Mouse (Mus musculus): Measurements from ENCODE around the gene Adgre5. TPM values are rescaled to one million over a fixed set of nuclear protein-coding genes. Genes with fewer than 3 reads are reported as not detected.

Gene Adgre5
- polyA plus RNA-seq, 1 experiment from 2014 or later: 8.1 TPM

DNA sequence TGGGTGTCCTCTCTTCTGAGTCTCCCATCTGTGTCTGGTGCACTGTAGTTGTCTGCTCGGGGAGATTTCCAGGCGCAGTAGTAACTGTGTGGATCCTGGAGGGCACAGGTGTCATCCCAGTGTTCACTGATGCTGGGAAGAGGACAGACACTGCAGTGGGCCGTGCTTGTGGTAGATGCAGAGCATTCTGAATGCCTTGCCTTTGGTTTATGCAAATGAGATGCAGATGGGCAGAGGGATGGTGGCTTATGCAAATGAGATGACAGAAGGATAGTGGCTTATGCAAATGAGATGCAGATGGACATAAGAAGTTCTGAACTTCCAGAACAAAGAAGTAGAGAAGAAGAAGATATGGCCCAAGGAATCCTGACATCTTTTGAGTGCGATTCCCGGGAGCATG lies 9.2 kb downstream of the Adgre5 start:
- Histone ChIP-seq H3K27ac (ENCODE audit: low read length) (no peak overlapping the region), H3K36me3 (ENCODE audit: control insufficient read depth, insufficient read depth) (no peaks in the 10 kb centered on the region), H3K27me3 (replicated peaks; ENCODE audit: control insufficient read depth, insufficient read depth, low read length) (no peaks in the 10 kb centered on the region), H3K4me2 (ENCODE audit: low read length) (no peak overlapping the region), H3K4me3 (replicated peaks; ENCODE audit: low read length) (no peak overlapping the region), H3K9ac (replicated peaks; ENCODE audit: low read depth, low read length) (no peak overlapping the region), H3K9me3 (ENCODE audit: control insufficient read depth, low read length) (no peaks in the 10 kb centered on the region), H3K4me1 (replicated peaks; ENCODE audit: control insufficient read depth, insufficient read depth, low read length) (no peaks in the 10 kb centered on the region)
- 69% methylated on average over 5 of the region's 5 CpGs for WGBS
- no peak for ATAC-seq

DNA sequence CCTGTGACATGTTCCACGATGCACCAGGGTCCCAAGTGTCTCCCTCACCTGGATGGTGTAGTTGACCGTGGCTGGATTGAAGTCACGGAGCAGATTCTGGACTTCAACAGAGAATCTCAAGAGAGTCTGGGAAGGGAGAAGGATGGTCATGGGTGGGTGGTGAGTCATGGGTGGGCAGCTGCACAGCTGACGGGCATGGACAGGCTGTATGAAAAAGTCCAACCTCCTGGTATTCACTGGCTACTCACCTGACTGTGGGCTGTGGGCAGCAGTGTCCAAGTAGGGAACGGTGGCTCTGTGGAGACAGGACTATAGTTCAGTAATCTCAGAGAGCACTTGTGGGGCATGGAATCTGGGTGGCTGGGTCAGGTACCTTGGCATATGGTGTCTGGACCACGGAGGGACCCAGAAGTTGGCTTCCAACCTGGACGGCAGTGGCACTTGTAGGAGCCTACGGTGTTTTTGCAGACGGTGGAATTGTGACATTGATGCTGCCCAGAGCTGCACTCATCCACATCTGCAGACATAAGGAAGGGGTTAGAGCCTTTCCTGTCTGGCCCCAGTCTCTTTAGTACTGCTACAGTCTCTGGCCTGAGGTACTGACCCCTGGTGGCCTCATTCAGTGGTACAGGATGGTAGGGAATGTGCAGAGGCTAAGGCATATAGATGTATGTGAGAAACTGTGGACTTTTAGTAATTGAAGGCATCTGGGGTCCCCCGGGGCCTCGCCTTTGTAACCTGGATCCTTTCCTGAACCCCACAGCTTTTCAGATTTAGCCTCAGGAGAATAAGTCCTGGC lies 11.9 kb downstream of the Adgre5 start:
- ATAC-seq: no peak
- no peaks in the 10 kb centered on the region for H3K27me3 ChIP-seq (replicated peaks; ENCODE audit: control insufficient read depth, insufficient read depth, low read length)
- no peak overlapping the region for H3K27ac ChIP-seq (ENCODE audit: low read length)
- no peak overlapping the region for H3K4me2 ChIP-seq (ENCODE audit: low read length)
- H3K9me3 ChIP-seq (ENCODE audit: control insufficient read depth, low read length): no peaks in the 10 kb centered on the region
- H3K4me3 ChIP-seq (replicated peaks; ENCODE audit: low read length): no peak overlapping the region
- 82% methylated on average over 11 of the region's 11 CpGs for WGBS
- peaks cover 7% of the 10 kb centered on the region for H3K36me3 ChIP-seq (ENCODE audit: control insufficient read depth, insufficient read depth)
- no peaks in the 10 kb centered on the region for H3K4me1 ChIP-seq (replicated peaks; ENCODE audit: control insufficient read depth, insufficient read depth, low read length)
- H3K9ac ChIP-seq (replicated peaks; ENCODE audit: low read depth, low read length): no peak overlapping the region

DNA sequence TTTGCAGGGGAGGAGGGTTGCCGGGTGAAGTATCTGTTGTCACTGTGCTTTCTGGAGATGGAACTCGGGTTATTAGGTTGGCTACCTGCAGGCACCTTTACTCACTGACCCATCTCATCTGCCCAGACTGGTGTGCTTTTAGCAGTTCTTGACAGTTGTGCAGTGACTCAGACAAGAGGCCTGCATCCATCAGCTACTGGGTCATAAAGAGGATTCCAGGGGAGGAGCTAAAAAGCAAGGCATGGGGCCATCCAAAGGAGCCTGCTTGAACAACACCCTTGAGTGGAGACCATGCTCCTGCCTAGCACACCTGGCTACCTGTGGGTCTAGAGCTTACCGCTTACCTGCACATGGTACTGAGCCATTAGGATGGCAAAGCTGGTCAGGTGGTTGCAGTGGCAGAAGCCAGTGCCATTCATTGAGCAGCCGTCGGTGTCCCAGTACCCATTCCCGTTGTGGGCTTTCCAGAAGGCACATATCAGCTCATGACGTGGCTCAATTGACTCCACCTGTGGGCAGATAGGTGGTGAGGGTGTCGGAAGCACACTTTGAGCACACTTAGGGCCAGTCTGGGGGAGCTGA lies 15.5 kb downstream of the Adgre5 start:
- no peak overlapping the region for H3K4me2 ChIP-seq (ENCODE audit: low read length)
- 94% methylated on average over 8 of the region's 8 CpGs for WGBS
- no peak overlapping the region for H3K9ac ChIP-seq (replicated peaks; ENCODE audit: low read depth, low read length)
- no peak overlapping the region for H3K27ac ChIP-seq (ENCODE audit: low read length)
- H3K4me3 ChIP-seq (replicated peaks; ENCODE audit: low read length): no peak overlapping the region
- H3K4me1 ChIP-seq (replicated peaks; ENCODE audit: control insufficient read depth, insufficient read depth, low read length): no peaks in the 10 kb centered on the region
- ATAC-seq: no peak
- no peaks in the 10 kb centered on the region for H3K9me3 ChIP-seq (ENCODE audit: control insufficient read depth, low read length)
- H3K27me3 ChIP-seq (replicated peaks; ENCODE audit: control insufficient read depth, insufficient read depth, low read length): no peaks in the 10 kb centered on the region
- H3K36me3 ChIP-seq (ENCODE audit: control insufficient read depth, insufficient read depth): peaks cover 33% of the 10 kb centered on the region

DNA sequence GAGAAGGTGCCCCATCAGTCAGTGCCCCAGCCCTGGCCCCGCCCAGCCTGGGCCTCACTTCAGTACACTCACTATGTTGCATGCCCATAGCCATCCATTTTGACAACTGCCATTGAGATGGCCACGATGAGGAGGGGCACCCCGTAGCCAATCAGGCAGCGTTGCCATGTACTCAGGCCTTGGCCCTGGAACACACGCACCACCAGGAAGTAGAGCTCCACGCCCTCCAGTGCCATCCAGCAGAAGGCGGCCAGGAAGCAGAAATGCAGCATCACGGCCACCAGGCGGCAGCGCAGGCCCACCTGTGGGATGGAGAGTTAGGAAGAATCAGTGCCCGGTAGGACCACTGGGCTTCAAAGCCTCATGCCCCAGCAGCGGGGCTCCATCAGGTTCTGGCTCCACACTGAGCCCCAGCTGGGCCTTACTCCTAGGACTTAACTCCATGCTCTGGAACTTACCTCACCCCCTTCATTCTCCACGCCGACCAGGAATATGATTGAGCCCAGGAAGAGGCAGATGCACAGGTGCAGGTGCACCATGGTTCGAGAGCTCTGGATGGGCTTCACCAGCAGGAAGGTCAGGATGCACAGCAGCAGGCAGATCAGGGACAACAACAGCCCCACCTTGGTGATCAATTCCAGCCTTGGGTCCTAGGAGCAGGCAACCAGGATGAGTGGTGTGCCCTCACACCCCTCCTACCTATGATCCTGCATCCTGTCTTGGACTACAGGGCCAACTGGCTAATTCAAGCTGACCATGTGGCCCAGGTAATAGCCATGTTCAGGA lies 16.2 kb downstream of the Adgre5 start:
- 37% methylated on average over 15 of the region's 15 CpGs for WGBS
- Histone ChIP-seq H3K27ac (ENCODE audit: low read length) (no peak overlapping the region), H3K4me1 (replicated peaks; ENCODE audit: control insufficient read depth, insufficient read depth, low read length) (no peaks in the 10 kb centered on the region), H3K27me3 (replicated peaks; ENCODE audit: control insufficient read depth, insufficient read depth, low read length) (no peaks in the 10 kb centered on the region), H3K9me3 (ENCODE audit: control insufficient read depth, low read length) (no peaks in the 10 kb centered on the region), H3K9ac (replicated peaks; ENCODE audit: low read depth, low read length) (no peak overlapping the region), H3K4me2 (ENCODE audit: low read length) (no peak overlapping the region), H3K4me3 (replicated peaks; ENCODE audit: low read length) (no peak overlapping the region), H3K36me3 (ENCODE audit: control insufficient read depth, insufficient read depth) (peaks cover 33% of the 10 kb centered on the region)
- ATAC-seq: peak; percentile 55

DNA sequence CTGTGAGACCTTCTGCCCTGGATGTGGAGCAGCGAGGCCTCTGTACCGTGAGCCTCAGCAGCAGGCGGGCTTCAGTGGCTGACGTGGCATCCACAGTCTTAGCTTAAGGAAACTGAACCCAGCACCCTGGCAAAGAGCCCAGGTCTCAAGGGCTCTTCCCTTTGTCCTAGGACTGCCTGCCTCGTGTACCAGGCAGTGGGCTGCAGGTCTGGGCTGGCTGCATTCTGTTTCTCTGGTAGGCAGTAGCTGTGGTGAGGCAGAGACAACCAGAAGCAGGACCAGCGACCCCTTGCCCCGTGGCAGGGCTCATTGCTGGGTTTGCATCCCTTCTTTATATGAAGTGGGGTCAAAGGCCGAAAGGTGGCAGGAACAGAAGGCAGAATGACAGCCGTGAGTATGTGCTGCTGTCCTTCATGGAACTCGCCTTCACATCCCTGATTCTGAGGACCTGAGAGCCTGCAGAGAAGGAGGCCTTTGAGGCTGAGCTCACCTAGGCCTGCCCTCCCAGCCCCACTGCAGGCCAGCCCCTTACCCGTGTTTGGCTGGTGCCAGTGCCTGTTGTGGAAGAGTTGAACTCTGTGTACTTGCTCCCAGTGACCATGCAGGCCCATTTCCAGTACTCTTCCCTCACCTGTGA lies 17.6 kb downstream of the Adgre5 start:
- Histone ChIP-seq H3K27me3 (replicated peaks; ENCODE audit: control insufficient read depth, insufficient read depth, low read length) (no peaks in the 10 kb centered on the region), H3K27ac (ENCODE audit: low read length) (no peak overlapping the region), H3K9ac (replicated peaks; ENCODE audit: low read depth, low read length) (no peak overlapping the region), H3K4me2 (ENCODE audit: low read length) (no peak overlapping the region), H3K4me3 (replicated peaks; ENCODE audit: low read length) (no peak overlapping the region), H3K36me3 (ENCODE audit: control insufficient read depth, insufficient read depth) (peaks cover 37% of the 10 kb centered on the region), H3K4me1 (replicated peaks; ENCODE audit: control insufficient read depth, insufficient read depth, low read length) (no peaks in the 10 kb centered on the region), H3K9me3 (ENCODE audit: control insufficient read depth, low read length) (no peaks in the 10 kb centered on the region)
- ATAC-seq: no peak
- 81% methylated on average over 11 of the region's 11 CpGs for WGBS

DNA sequence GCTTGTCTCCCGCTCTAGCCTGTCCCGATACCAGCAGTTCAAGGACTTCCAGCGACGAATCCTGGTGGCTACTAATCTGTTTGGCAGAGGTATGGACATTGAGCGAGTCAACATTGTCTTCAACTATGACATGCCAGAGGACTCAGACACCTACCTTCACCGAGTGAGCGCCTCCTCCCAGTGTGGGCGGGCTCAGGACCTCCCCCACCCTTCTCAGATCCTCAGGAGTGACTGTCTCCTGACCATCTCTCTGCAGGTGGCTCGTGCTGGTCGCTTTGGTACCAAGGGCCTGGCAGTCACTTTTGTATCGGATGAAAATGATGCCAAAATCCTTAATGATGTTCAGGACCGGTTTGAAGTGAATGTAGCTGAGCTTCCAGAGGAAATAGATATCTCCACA lies 18.5 kb downstream of the Adgre5 start:
- Histone ChIP-seq H3K36me3 (ENCODE audit: control insufficient read depth, insufficient read depth) (peaks cover 37% of the 10 kb centered on the region), H3K27me3 (replicated peaks; ENCODE audit: control insufficient read depth, insufficient read depth, low read length) (no peaks in the 10 kb centered on the region), H3K4me3 (replicated peaks; ENCODE audit: low read length) (no peak overlapping the region), H3K27ac (ENCODE audit: low read length) (no peak overlapping the region), H3K4me1 (replicated peaks; ENCODE audit: control insufficient read depth, insufficient read depth, low read length) (no peaks in the 10 kb centered on the region), H3K9me3 (ENCODE audit: control insufficient read depth, low read length) (no peaks in the 10 kb centered on the region), H3K4me2 (ENCODE audit: low read length) (no peak overlapping the region), H3K9ac (replicated peaks; ENCODE audit: low read depth, low read length) (no peak overlapping the region)
- no peak for ATAC-seq
- WGBS: 87% methylated on average over 12 of the region's 12 CpGs

DNA sequence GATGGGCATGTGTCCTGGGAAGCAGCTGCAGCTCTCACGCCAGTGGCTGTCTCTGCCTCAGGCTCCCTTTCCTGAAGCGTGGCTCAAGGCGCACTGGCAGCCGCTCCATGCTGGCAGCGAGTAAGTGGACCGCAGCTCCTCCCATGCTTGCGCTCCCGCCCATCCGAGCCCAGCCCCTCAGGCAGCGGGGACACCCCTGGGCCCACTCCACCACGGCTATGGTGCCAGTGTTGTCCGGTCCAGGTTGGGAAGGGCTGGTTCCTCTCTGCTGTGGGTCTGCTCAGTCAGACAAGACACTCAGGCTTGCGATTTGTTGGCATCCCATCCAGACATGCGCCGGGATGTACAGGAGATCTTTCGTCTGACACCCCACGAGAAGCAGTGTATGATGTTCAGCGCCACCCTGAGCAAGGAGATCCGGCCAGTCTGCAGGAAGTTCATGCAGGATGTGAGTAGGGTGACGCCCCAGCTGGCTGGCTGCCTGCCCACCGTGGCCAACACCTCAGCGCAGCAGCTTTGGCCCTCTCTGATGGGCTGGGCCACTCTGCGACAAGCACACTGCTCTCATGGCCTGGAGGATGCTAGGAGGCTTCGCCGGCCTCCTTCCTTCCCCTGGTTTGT lies 19.6 kb downstream of the Adgre5 start:
- H3K9me3 ChIP-seq (ENCODE audit: control insufficient read depth, low read length): no peaks in the 10 kb centered on the region
- H3K27me3 ChIP-seq (replicated peaks; ENCODE audit: control insufficient read depth, insufficient read depth, low read length): no peaks in the 10 kb centered on the region
- no peak overlapping the region for H3K4me2 ChIP-seq (ENCODE audit: low read length)
- no peak overlapping the region for H3K27ac ChIP-seq (ENCODE audit: low read length)
- H3K4me1 ChIP-seq (replicated peaks; ENCODE audit: control insufficient read depth, insufficient read depth, low read length): peaks cover 3% of the 10 kb centered on the region
- H3K9ac ChIP-seq (replicated peaks; ENCODE audit: low read depth, low read length): no peak overlapping the region
- H3K4me3 ChIP-seq (replicated peaks; ENCODE audit: low read length): no peak overlapping the region
- WGBS: 89% methylated on average over 25 of the region's 25 CpGs
- peaks cover 37% of the 10 kb centered on the region for H3K36me3 ChIP-seq (ENCODE audit: control insufficient read depth, insufficient read depth)
- no peak for ATAC-seq

DNA sequence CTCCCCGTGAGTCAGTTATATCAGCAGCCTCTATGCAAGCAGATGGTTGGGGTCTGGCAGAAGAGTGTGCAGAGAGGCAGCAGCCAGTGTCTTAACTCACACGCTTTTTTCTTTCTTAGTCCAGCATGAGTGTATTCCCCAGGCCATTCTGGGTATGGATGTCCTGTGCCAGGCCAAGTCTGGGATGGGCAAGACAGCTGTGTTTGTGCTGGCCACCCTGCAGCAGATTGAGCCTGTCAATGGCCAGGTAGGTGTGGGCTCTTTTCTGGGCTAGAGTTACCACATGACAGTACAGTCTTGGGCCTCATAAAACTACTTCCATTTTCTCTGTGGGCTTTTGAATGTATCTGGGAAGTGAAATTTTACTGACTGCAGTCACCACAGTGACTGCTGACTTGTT lies 21.4 kb downstream of the Adgre5 start:
- H3K27me3 ChIP-seq (replicated peaks; ENCODE audit: control insufficient read depth, insufficient read depth, low read length): no peaks in the 10 kb centered on the region
- peaks cover 11% of the 10 kb centered on the region for H3K4me1 ChIP-seq (replicated peaks; ENCODE audit: control insufficient read depth, insufficient read depth, low read length)
- H3K4me2 ChIP-seq (ENCODE audit: low read length): no peak overlapping the region
- no peak overlapping the region for H3K9ac ChIP-seq (replicated peaks; ENCODE audit: low read depth, low read length)
- no peak for ATAC-seq
- H3K36me3 ChIP-seq (ENCODE audit: control insufficient read depth, insufficient read depth): peaks cover 30% of the 10 kb centered on the region
- H3K4me3 ChIP-seq (replicated peaks; ENCODE audit: low read length): no peak overlapping the region
- H3K27ac ChIP-seq (ENCODE audit: low read length): no peak overlapping the region
- WGBS: 80% methylated on average over 2 of the region's 2 CpGs
- H3K9me3 ChIP-seq (ENCODE audit: control insufficient read depth, low read length): no peaks in the 10 kb centered on the region

DNA sequence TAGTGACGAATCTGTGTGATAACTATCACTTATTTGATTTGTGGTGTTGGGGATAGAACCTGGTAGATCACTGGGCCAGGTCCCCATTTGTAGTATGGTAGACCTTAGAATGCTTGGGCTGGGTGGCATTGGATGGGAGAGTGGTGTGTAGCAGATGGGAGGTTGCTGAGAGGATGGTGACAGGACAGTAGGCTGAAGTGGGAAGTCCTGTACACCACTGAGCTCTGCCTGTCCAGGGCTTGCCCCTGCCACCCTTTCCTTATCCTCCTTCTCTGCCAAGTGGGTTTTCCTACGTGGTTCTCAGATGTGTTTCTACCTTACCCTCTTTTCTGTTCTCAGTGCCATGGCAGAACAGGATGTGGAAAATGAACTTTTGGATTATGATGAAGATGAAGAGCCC lies 22.1 kb downstream of the Adgre5 start:
- H3K36me3 ChIP-seq (ENCODE audit: control insufficient read depth, insufficient read depth): peaks cover 30% of the 10 kb centered on the region
- H3K4me2 ChIP-seq (ENCODE audit: low read length): no peak overlapping the region
- H3K9me3 ChIP-seq (ENCODE audit: control insufficient read depth, low read length): no peaks in the 10 kb centered on the region
- no peak overlapping the region for H3K27ac ChIP-seq (ENCODE audit: low read length)
- H3K4me3 ChIP-seq (replicated peaks; ENCODE audit: low read length): no peak overlapping the region
- no peak for ATAC-seq
- WGBS: 89% methylated on average over 2 of the region's 2 CpGs
- H3K27me3 ChIP-seq (replicated peaks; ENCODE audit: control insufficient read depth, insufficient read depth, low read length): no peaks in the 10 kb centered on the region
- no peak overlapping the region for H3K9ac ChIP-seq (replicated peaks; ENCODE audit: low read depth, low read length)
- peaks cover 11% of the 10 kb centered on the region for H3K4me1 ChIP-seq (replicated peaks; ENCODE audit: control insufficient read depth, insufficient read depth, low read length)

Data from forebrain, embryonic 16.5 days (tissue).